Mouse (Mus musculus) layer of hippocampus, adult 2 months (tissue): ENCODE data around the gene Susd4. TPM values are rescaled to one million over a fixed set of nuclear protein-coding genes. Genes with fewer than 3 reads are reported as not detected.

Source experiments
- DNase-seq, 2 experiments: peaks; one replicate each; pipeline ENCODE4 v3.0.0; 2022; ENCODE audit warnings: low spot score in 2 of 2
- H3K27ac ChIP-seq: fragments of 200-600 bp; 2 replicates; pipeline ENCODE4 v1.8.1; 2022
- H3K4me3 ChIP-seq: fragments of 200-600 bp; 2 replicates; pipeline ENCODE4 v1.8.1; 2022; ENCODE audit warnings: mild to moderate bottlenecking
- CTCF ChIP-seq: fragments of 200-600 bp; conservative IDR thresholded peaks from 2 replicates; pipeline ENCODE4 v1.8.1; 2022; ENCODE audit warnings: antibody characterized with exemption, mild to moderate bottlenecking, moderate library complexity
- long read RNA-seq, 2 experiments: library from polyadenylated mRNA; stranded (forward); transcript quantifications; one replicate each; pipeline ENCODE4 v2.0.0; 2021; ENCODE audit warnings: borderline mapping rate in 2 of 2
- total RNA-seq, 2 experiments: library from RNA; stranded (reverse); gene quantifications; 2 replicates each; pipeline ENCODE4 v1.2.3; 2021

Gene Susd4
- total RNA-seq = 100 to 1,000 TPM; 127 to 135 TPM
- long read RNA-seq, experiment 1, transcript Susd4-202 (9 exons, 1,898 nt) = major isoform, 71 of 115 reads
- long read RNA-seq, experiment 1, partial matches to known transcripts = 19 of 115 reads
- long read RNA-seq, experiment 1, other reads (novel, unspliced or antisense) = 21 of 115 reads
- long read RNA-seq, experiment 2, transcript Susd4-202 (9 exons, 1,898 nt) = major isoform, 83 of 125 reads
- long read RNA-seq, experiment 2, partial matches to known transcripts = 19 of 125 reads
- long read RNA-seq, experiment 2, other reads (novel, unspliced or antisense) = 20 of 125 reads

GRCm38 (mm10) chr1:182763716-182764461 is at the start of gene Susd4:
Gene Susd4, plus strand, starts transcription at chr1:182763860.
- H3K27ac ChIP-seq = peak within 1 kb of the TSS; percentile 96
- peak within 1 kb of the TSS; percentile 80 for H3K4me3 ChIP-seq
- DNase-seq = peak; percentile 83
- no peak for TF ChIP-seq CTCF

- TF ChIP-seq CTCF = no peak
- no peak overlapping the region for H3K27ac ChIP-seq
- H3K4me3 ChIP-seq = no peak overlapping the region
- no peak for DNase-seq
Observed at GRCm38 (mm10) chr1:182714236-182714935, 49.3 kb upstream of the Susd4 start.

GRCm38 (mm10) chr1:182727541-182727940 is 36.1 kb upstream of the Susd4 start:
- Histone ChIP-seq H3K4me3 (no peak overlapping the region), H3K27ac (peak overlapping the region; percentile 62; the same call in 1 of the 2 replicates)
- no peak for TF ChIP-seq CTCF
- DNase-seq = no peak

GRCm38 (mm10) chr1:182729002-182729401 is 34.7 kb upstream of the Susd4 start:
- no peak for DNase-seq
- H3K27ac ChIP-seq = peak overlapping the region; percentile 11; the same call in 1 of the 2 replicates
- TF ChIP-seq CTCF = no peak
- no peak overlapping the region for H3K4me3 ChIP-seq

GRCm38 (mm10) chr1:182732695-182733094 is 31.0 kb upstream of the Susd4 start:
- DNase-seq = no peak
- Histone ChIP-seq H3K4me3 (no peak overlapping the region), H3K27ac (no peak overlapping the region; the same call in 1 of the 2 replicates)
- no peak for TF ChIP-seq CTCF

GRCm38 (mm10) chr1:182735891-182736290 is 27.8 kb upstream of the Susd4 start:
- DNase-seq = no peak
- peak overlapping the region; percentile 32; the same call in 1 of the 2 replicates for H3K27ac ChIP-seq
- TF ChIP-seq CTCF = no peak
- H3K4me3 ChIP-seq = no peak overlapping the region

GRCm38 (mm10) chr1:182747081-182747480 is 16.6 kb upstream of the Susd4 start:
- DNase-seq = no peak
- no peak for TF ChIP-seq CTCF
- H3K4me3 ChIP-seq = no peak overlapping the region

GRCm38 (mm10) chr1:182747834-182748233 is 15.8 kb upstream of the Susd4 start:
- DNase-seq = no peak

More at GRCm38 (mm10) chr1:182747081-182747480, 16.6 kb upstream of the Susd4 start:
- no peak overlapping the region for H3K27ac ChIP-seq

GRCm38 (mm10) chr1:182749080-182749479 is 14.6 kb upstream of the Susd4 start, which contains the start of gene Ccdc185:
Gene Ccdc185, minus strand, starts transcription at chr1:182749180.
- no peak within 1 kb of the TSS for H3K4me3 ChIP-seq
- H3K27ac ChIP-seq = no peak within 1 kb of the TSS
- DNase-seq = no peak
- no peak for TF ChIP-seq CTCF

More at GRCm38 (mm10) chr1:182747834-182748233, 15.8 kb upstream of the Susd4 start:
- H3K27ac ChIP-seq = no peak overlapping the region
- no peak for TF ChIP-seq CTCF
- H3K4me3 ChIP-seq = no peak overlapping the region

GRCm38 (mm10) chr1:182751301-182751700 is 12.4 kb upstream of the Susd4 start:
- Histone ChIP-seq H3K27ac (no peak overlapping the region), H3K4me3 (no peak overlapping the region)
- TF ChIP-seq CTCF = no peak
- no peak for DNase-seq

GRCm38 (mm10) chr1:182753694-182754093 is 10.0 kb upstream of the Susd4 start:
- H3K27ac ChIP-seq = no peak overlapping the region
- no peak for DNase-seq
- TF ChIP-seq CTCF = no peak
- no peak overlapping the region for H3K4me3 ChIP-seq

- no peak for TF ChIP-seq CTCF
- H3K27ac ChIP-seq = no peak overlapping the region
- DNase-seq = no peak
- no peak overlapping the region for H3K4me3 ChIP-seq
Observed at GRCm38 (mm10) chr1:182754865-182755264, 8.8 kb upstream of the Susd4 start.

GRCm38 (mm10) chr1:182758783-182759182 is 4.9 kb upstream of the Susd4 start:
- no peak for DNase-seq
- TF ChIP-seq CTCF = no peak
- no peak overlapping the region for H3K27ac ChIP-seq
- no peak overlapping the region for H3K4me3 ChIP-seq
